Mouse (Mus musculus): ENCODE measurements at regions not wholly inside any gene's neighbourhood (a gene's known extent, or its start where the extent isn't known, plus 50 kb on each side); places are given as distances from the start of the nearest gene placed in this dataset.

GRCm38 (mm10) chr3:70097813-70098212 lies 90.4 kb downstream of the Otol1 start:
- Histone ChIP-seq H3K4me2 (no peak overlapping the region), H3K9ac (no peak overlapping the region), H3K9me3 (replicated peaks) (no peaks in the 10 kb centered on the region), H3K27ac (ENCODE audit: poor library complexity, severe bottlenecking) (no peak overlapping the region), H3K4me1 (replicated peaks) (no peaks in the 10 kb centered on the region), H3K4me3 (no peak overlapping the region), H3K27me3 (replicated peaks) (no peaks in the 10 kb centered on the region), H3K36me3 (no peaks in the 10 kb centered on the region)
- no peak for ATAC-seq (ENCODE audit: insufficient number of reproducible peaks, low FRiP score)
- 48% methylated on average over 3 of the region's 3 CpGs for WGBS

GRCm38 (mm10) chr3:70102091-70102490 lies 94.7 kb downstream of the Otol1 start:
- 59% methylated on average over 7 of the region's 7 CpGs for WGBS
- H3K27me3 ChIP-seq (replicated peaks) = no peaks in the 10 kb centered on the region
- H3K36me3 ChIP-seq = no peaks in the 10 kb centered on the region
- H3K4me3 ChIP-seq = no peak overlapping the region
- H3K4me2 ChIP-seq = no peak overlapping the region
- H3K4me1 ChIP-seq (replicated peaks) = no peaks in the 10 kb centered on the region
- H3K27ac ChIP-seq (ENCODE audit: poor library complexity, severe bottlenecking) = no peak overlapping the region
- ATAC-seq (ENCODE audit: insufficient number of reproducible peaks, low FRiP score) = no peak
- no peak overlapping the region for H3K9ac ChIP-seq
- H3K9me3 ChIP-seq (replicated peaks) = no peaks in the 10 kb centered on the region

GRCm38 (mm10) chr3:70102593-70103213 lies 95.3 kb downstream of the Otol1 start:
- Histone ChIP-seq H3K4me2 (no peak overlapping the region), H3K4me1 (replicated peaks) (no peaks in the 10 kb centered on the region), H3K27me3 (replicated peaks) (no peaks in the 10 kb centered on the region), H3K36me3 (no peaks in the 10 kb centered on the region), H3K27ac (ENCODE audit: poor library complexity, severe bottlenecking) (no peak overlapping the region), H3K9me3 (replicated peaks) (no peaks in the 10 kb centered on the region), H3K9ac (no peak overlapping the region), H3K4me3 (no peak overlapping the region)
- no peak for ATAC-seq (ENCODE audit: insufficient number of reproducible peaks, low FRiP score)
- WGBS = 77% methylated on average over 10 of the region's 10 CpGs

GRCm38 (mm10) chr3:70103983-70104827 lies 96.8 kb downstream of the Otol1 start:
- no peak; the same call in 1 of the 2 replicates for ATAC-seq (ENCODE audit: insufficient number of reproducible peaks, low FRiP score)
- peak overlapping the region; percentile 75 for H3K4me2 ChIP-seq
- H3K9me3 ChIP-seq (replicated peaks) = no peaks in the 10 kb centered on the region
- H3K27ac ChIP-seq (ENCODE audit: poor library complexity, severe bottlenecking) = no peak overlapping the region
- H3K36me3 ChIP-seq = no peaks in the 10 kb centered on the region
- 8% methylated on average over 21 of the region's 21 CpGs for WGBS
- H3K4me1 ChIP-seq (replicated peaks) = no peaks in the 10 kb centered on the region
- H3K27me3 ChIP-seq (replicated peaks) = no peaks in the 10 kb centered on the region
- H3K9ac ChIP-seq = peak overlapping the region; percentile 45
- peak overlapping the region; percentile 48 for H3K4me3 ChIP-seq

- H3K4me1 ChIP-seq (replicated peaks) = no peaks in the 10 kb centered on the region
- H3K9me3 ChIP-seq (replicated peaks) = no peaks in the 10 kb centered on the region
- H3K4me3 ChIP-seq = peak overlapping the region; percentile 48
- H3K27ac ChIP-seq (ENCODE audit: poor library complexity, severe bottlenecking) = no peak overlapping the region
- H3K27me3 ChIP-seq (replicated peaks) = no peaks in the 10 kb centered on the region
- ATAC-seq (ENCODE audit: insufficient number of reproducible peaks, low FRiP score) = no peak
- peak overlapping the region; percentile 75 for H3K4me2 ChIP-seq
- peak overlapping the region; percentile 45; the same call in 1 of the 2 replicates for H3K9ac ChIP-seq
- 15% methylated on average over 7 of the region's 7 CpGs for WGBS
- H3K36me3 ChIP-seq = no peaks in the 10 kb centered on the region
Observed at GRCm38 (mm10) chr3:70104828-70105399, 97.5 kb downstream of the Otol1 start.

GRCm38 (mm10) chr3:70105561-70105960 lies 98.1 kb downstream of the Otol1 start:
- Histone ChIP-seq H3K27ac (ENCODE audit: poor library complexity, severe bottlenecking) (no peak overlapping the region), H3K4me2 (no peak overlapping the region), H3K9me3 (replicated peaks) (no peaks in the 10 kb centered on the region), H3K9ac (no peak overlapping the region), H3K27me3 (replicated peaks) (no peaks in the 10 kb centered on the region), H3K36me3 (no peaks in the 10 kb centered on the region), H3K4me1 (replicated peaks) (no peaks in the 10 kb centered on the region), H3K4me3 (no peak overlapping the region)
- WGBS = 72% methylated on average over 1 of the region's 1 CpGs
- no peak for ATAC-seq (ENCODE audit: insufficient number of reproducible peaks, low FRiP score)

GRCm38 (mm10) chr3:70106141-70106540 lies 98.7 kb downstream of the Otol1 start:
- no peak overlapping the region for H3K9ac ChIP-seq

GRCm38 (mm10) chr3:70126212-70126611 lies 118.8 kb downstream of the Otol1 start:
- H3K9me3 ChIP-seq (replicated peaks) = no peaks in the 10 kb centered on the region
- no peaks in the 10 kb centered on the region for H3K27me3 ChIP-seq (replicated peaks)
- no peaks in the 10 kb centered on the region for H3K36me3 ChIP-seq
- WGBS = 90% methylated on average over 1 of the region's 1 CpGs
- H3K4me1 ChIP-seq (replicated peaks) = no peaks in the 10 kb centered on the region
- H3K4me3 ChIP-seq = no peak overlapping the region
- H3K27ac ChIP-seq (ENCODE audit: poor library complexity, severe bottlenecking) = no peak overlapping the region
- H3K4me2 ChIP-seq = no peak overlapping the region
- no peak overlapping the region for H3K9ac ChIP-seq
- no peak for ATAC-seq (ENCODE audit: insufficient number of reproducible peaks, low FRiP score)

More at GRCm38 (mm10) chr3:70106141-70106540, 98.7 kb downstream of the Otol1 start:
- no peaks in the 10 kb centered on the region for H3K27me3 ChIP-seq (replicated peaks)
- H3K4me2 ChIP-seq = no peak overlapping the region
- no peaks in the 10 kb centered on the region for H3K4me1 ChIP-seq (replicated peaks)
- no peak overlapping the region for H3K4me3 ChIP-seq
- WGBS = 68% methylated on average over 2 of the region's 2 CpGs
- no peaks in the 10 kb centered on the region for H3K9me3 ChIP-seq (replicated peaks)
- ATAC-seq (ENCODE audit: insufficient number of reproducible peaks, low FRiP score) = no peak
- H3K27ac ChIP-seq (ENCODE audit: poor library complexity, severe bottlenecking) = no peak overlapping the region
- H3K36me3 ChIP-seq = no peaks in the 10 kb centered on the region

- ATAC-seq (ENCODE audit: insufficient number of reproducible peaks, low FRiP score) = no peak
- no peak overlapping the region for H3K27ac ChIP-seq (ENCODE audit: poor library complexity, severe bottlenecking)
- no peaks in the 10 kb centered on the region for H3K4me1 ChIP-seq (replicated peaks)
- H3K4me2 ChIP-seq = no peak overlapping the region
- no peaks in the 10 kb centered on the region for H3K27me3 ChIP-seq (replicated peaks)
- no peak overlapping the region for H3K9ac ChIP-seq
- 78% methylated on average over 8 of the region's 8 CpGs for WGBS
- H3K9me3 ChIP-seq (replicated peaks) = no peaks in the 10 kb centered on the region
- no peak overlapping the region for H3K4me3 ChIP-seq
- no peaks in the 10 kb centered on the region for H3K36me3 ChIP-seq
Observed at GRCm38 (mm10) chr3:70130241-70131029, 123.0 kb downstream of the Otol1 start.

- no peaks in the 10 kb centered on the region for H3K4me1 ChIP-seq (replicated peaks)
- H3K4me3 ChIP-seq = no peak overlapping the region
- no peak overlapping the region for H3K9ac ChIP-seq
- no peaks in the 10 kb centered on the region for H3K9me3 ChIP-seq (replicated peaks)
- H3K4me2 ChIP-seq = no peak overlapping the region
- no peak for ATAC-seq (ENCODE audit: insufficient number of reproducible peaks, low FRiP score)
- 75% methylated on average over 2 of the region's 2 CpGs for WGBS
- H3K27ac ChIP-seq (ENCODE audit: poor library complexity, severe bottlenecking) = no peak overlapping the region
- H3K36me3 ChIP-seq = no peaks in the 10 kb centered on the region
- H3K27me3 ChIP-seq (replicated peaks) = no peaks in the 10 kb centered on the region
Observed at GRCm38 (mm10) chr3:70134963-70135362, 127.5 kb downstream of the Otol1 start.

- H3K9me3 ChIP-seq (replicated peaks) = no peaks in the 10 kb centered on the region
- H3K9ac ChIP-seq = no peak overlapping the region
- no peaks in the 10 kb centered on the region for H3K4me1 ChIP-seq (replicated peaks)
- no peak overlapping the region for H3K4me2 ChIP-seq
- no peak overlapping the region for H3K27ac ChIP-seq (ENCODE audit: poor library complexity, severe bottlenecking)
- ATAC-seq (ENCODE audit: insufficient number of reproducible peaks, low FRiP score) = no peak
- no peaks in the 10 kb centered on the region for H3K27me3 ChIP-seq (replicated peaks)
- WGBS = 87% methylated on average over 2 of the region's 2 CpGs
- no peaks in the 10 kb centered on the region for H3K36me3 ChIP-seq
- H3K4me3 ChIP-seq = no peak overlapping the region
Observed at GRCm38 (mm10) chr3:70138488-70138887, 131.1 kb downstream of the Otol1 start.

Data from heart, embryonic 12.5 days (tissue).